Mouse (Mus musculus) 3134 (cell line): ENCODE measurements around the gene Disp1.
A peak's percentile ranks its signal among the peaks of the same experiment; 100 is the strongest.

Experiments
- DNase-seq: peaks from one replicate; pipeline ENCODE4 v3.0.0-alpha.2; 2011; ENCODE audit warnings: low spot score; ENCODE audit not compliant: insufficient read length; ENCODE audit errors: extremely low read depth

Disp1 gene

GRCm38 (mm10) chr1:183138088-183138487 lies 83.2 kb downstream of the Disp1 start:
- DNase-seq, result no peak

GRCm38 (mm10) chr1:183134427-183134826 lies 86.9 kb downstream of the Disp1 start:
- DNase-seq, result no peak

GRCm38 (mm10) chr1:183133440-183133839 lies 87.9 kb downstream of the Disp1 start:
- no peak for DNase-seq

DNA sequence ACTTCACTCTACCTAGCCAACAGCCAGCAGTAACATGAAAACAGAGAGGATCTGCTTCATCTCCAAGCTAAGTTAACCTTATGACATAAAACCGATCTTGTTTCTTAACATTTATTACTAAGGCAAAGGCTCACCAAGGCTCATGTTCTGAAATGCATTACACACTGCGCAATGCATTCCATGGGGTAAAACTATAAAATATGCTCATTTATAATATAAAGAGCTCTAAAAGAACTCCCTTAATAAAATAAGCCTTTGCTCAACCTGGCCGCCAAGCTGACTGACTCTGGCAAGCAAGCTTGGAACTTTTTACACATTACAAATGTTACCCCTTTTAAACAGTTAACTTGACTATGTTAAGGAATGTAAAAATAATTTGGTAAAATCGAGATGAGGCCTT lies 94.1 kb downstream of the Disp1 start:
- no peak for DNase-seq

DNA sequence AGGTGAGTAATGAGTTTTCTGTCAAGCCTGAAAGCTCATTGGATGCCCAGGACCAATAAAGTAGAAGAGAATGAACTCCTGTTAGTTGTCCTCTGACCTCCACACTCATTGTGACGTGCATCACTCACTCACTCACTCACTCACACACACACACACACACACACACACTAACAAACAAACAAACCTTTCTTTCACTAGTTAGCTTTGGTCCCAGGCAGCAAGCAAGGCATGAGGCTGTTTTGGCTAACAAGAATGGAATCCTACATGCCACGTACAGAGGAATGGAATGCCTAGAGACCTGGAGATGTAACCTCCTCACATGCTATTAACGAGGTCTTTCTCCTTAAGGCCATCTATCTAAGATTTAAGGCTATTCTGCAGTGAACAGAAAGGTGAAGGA lies 97.6 kb downstream of the Disp1 start:
- DNase-seq, result no peak

GRCm38 (mm10) chr1:183120341-183120923 lies 100.9 kb downstream of the Disp1 start:
- DNase-seq, result no peak

DNA sequence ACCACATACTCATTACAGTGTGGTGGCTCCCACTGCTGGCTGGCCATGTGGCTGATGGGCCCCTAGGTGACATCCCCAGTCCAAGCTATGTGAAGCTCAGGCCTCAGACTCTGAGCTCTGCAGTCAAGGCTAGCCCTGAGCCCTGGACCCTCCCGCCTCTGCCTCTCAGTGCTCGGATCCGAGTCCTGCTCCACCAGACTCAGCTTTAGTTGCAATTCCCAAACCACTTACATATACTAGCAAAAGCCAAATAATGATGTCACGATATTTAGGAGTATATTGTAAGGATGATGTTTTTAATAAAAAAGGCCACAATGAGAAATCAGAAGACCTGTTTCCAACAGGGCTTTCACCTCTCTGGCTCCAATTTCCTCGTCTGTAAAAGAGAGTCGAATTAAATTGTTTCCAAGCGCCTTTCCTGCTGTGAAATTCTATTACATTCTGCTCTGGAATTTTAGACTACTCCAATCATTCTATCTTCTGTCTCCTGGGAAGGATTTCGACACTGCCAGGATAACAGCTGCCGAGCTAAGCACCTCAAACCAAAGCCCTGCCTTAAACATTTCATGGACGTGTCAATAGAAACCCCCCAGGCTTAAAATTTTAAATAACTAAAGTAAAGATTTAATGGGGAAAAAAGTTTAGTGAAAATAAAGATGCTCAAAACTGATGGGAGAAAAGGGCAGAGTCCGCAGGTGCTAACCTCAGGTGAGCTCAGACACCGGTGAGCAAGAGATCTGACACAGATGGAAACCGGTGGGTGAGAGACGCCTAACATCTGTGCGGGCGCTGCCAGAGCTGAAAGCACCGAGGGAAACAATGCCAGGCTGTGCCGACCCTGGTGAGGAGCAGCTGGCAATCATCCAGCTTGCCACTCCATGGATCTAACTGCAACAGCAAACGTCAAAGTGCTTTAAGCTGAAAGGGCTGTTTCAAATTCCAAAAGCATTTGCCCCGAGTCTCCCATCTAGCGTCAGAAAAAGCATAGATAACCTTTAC lies 103.2 kb downstream of the Disp1 start:
- no peak for DNase-seq

- peak; percentile 33 for DNase-seq
Measured at GRCm38 (mm10) chr1:183116946-183117826, 104.1 kb downstream of the Disp1 start.

GRCm38 (mm10) chr1:183116441-183116840 lies 104.9 kb downstream of the Disp1 start:
- DNase-seq, result no peak

- peak; percentile 31 for DNase-seq
Measured at GRCm38 (mm10) chr1:183115076-183115475, 106.2 kb downstream of the Disp1 start.

DNA sequence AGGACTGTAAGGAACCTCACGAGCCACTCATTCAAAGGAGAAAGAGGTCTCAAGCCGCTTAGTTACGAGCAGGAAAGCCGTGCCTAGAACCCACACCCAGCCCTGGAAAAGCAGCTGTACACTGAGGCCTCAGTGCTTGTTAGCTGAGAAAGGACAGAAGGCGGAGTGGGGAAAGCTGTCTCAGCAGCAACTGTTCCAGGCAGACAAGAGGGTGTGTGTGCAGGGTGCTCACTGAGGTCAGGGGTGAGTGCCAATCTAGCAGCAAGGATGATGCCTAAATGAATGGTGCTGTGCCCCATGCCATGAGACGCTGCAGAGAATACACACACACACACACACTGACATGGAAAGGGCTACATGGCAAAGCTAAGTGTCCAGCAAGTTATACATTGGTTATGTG lies 106.8 kb downstream of the Disp1 start:
- no peak for DNase-seq

GRCm38 (mm10) chr1:183113546-183113945 lies 107.8 kb downstream of the Disp1 start:
- peak; percentile 79 for DNase-seq

DNA sequence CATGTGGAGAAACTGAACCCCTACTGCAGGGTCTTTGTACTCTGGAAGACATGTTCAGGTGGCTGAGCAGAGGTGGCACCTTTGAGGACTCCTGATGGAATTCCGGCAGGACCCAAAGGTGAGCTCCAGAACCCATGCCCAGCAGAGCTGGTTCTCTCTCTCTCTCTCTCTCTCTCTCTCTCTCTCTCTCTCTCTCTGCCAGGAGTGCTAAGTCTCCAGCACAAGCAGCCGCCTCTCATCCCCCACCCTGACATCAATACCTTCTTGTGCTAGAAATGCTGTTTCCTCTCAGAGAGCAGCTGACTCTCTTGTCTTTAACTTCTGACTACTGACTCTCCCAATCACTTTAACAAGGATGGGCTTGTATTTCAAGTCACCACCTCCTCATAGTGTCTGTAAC lies 113.8 kb downstream of the Disp1 start:
- no peak for DNase-seq

DNA sequence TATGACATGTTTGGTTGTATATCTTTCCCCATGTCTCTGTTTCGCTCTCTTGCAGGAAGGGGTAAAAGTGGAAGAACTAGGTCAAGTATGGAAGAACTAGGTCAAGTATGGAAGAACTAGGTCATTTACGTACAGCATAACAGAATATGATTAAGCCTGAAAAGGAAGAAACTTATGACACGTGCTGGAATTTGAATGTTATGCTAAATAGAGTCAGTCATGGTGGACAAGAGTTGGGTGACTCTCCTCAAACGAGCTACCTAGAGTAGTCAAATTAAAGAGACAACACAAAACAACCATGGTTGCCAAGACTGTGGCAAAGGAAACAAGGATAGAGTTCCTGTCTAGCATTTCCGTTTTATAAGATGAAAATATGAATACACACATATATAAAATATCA lies 116.6 kb downstream of the Disp1 start:
- DNase-seq, result no peak

DNA sequence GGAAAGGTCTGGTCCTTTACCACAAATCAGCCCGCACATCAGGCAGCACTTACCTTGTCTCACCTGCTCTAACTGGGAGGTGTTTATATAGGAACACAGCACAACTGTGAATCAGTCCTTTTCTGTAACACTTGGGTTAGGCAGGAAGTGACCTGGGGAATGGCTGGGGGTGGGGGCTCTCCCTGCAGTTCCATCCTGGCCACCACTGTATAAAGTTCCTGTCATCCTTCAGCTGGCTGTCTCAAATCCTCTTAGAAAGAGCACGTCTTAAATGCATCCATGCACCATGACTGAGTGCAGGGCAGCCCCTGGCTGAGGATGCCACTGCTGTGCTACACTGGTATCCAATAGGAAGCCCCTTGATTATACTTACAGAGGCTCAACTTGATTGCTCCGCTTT lies 118.5 kb downstream of the Disp1 start:
- DNase-seq, result no peak

GRCm38 (mm10) chr1:183102153-183102552 lies 119.2 kb downstream of the Disp1 start:
- no peak for DNase-seq

- no peak for DNase-seq
Measured at GRCm38 (mm10) chr1:183101371-183101770, 120.0 kb downstream of the Disp1 start.

DNA sequence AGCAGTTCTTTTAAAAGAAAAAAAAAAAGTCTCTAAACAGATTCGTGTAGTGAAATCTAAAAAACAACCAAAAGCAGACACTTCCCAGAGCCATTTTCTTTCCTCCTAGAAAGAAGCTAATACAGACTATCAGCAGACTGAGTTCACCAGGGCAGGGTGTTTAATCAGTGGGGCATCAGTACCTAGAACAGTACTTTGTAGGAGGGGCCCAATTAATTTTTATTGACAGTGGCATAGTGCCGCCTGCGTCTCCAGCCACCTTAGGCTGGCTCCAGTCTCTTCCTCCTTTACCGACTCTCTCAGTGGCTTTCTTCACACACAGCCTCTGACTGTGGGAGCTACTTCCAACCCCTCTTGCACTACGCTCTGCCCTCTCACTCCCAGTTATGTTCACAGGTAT lies 121.1 kb downstream of the Disp1 start:
- DNase-seq, result no peak

DNA sequence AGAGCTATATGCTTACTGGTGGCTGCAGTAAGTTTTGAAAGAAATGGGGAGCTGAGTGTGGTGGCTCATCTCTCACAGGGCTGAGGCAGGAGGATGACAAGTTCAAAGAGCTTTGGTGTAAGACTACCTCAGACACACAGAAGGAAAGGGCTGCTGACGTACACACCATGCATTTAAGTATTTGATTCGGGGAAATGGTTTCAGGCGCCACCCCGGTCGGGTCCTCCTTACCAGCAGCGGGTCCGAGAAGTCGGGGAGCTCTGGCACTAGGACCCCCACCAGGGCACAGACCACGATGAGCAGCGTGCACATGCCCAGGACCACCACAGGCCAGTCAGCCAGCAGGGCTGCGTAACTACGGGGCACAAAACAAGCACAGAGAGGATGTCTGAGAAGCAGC lies 121.6 kb downstream of the Disp1 start:
- DNase-seq, result no peak

- DNase-seq, result no peak
Measured at GRCm38 (mm10) chr1:183097606-183098005, 123.7 kb downstream of the Disp1 start.

GRCm38 (mm10) chr1:183095454-183096088 lies 125.8 kb downstream of the Disp1 start:
- DNase-seq, result no peak
